Mouse (Mus musculus) CH12.LX (cell line): ENCODE measurements around the gene Rims3. TPM values are rescaled to one million over a fixed set of nuclear protein-coding genes. Genes with fewer than 3 reads are reported as not detected.

Experiments
- DNase-seq: peaks from one replicate; pipeline ENCODE4 v3.0.0-alpha.2; 2013; ENCODE audit errors: extremely low read depth
- H3K27ac ChIP-seq: 2 replicates; pipeline ENCODE4 v1.5.1; 2012; ENCODE audit warnings: low read depth, mild to moderate bottlenecking, control low read depth, moderate library complexity; ENCODE audit not compliant: insufficient read depth
- H3K27me3 ChIP-seq: replicated peaks from 2 replicates; pipeline ENCODE3; 2012; ENCODE audit warnings: inconsistent platforms
- H3K36me3 ChIP-seq, 2 experiments: replicated peaks in 1 of 2; 2 replicates each; pipeline versions ENCODE3 to v1.6.1; 2012; ENCODE audit warnings: inconsistent platforms in 1 of 2, low read length in 1 of 2, mild to moderate bottlenecking in 1 of 2, mixed read lengths in 1 of 2, moderate library complexity in 1 of 2; ENCODE audit not compliant: control insufficient read depth in 1 of 2, insufficient read depth in 1 of 2
- H3K4me1 ChIP-seq, 2 experiments: 2 replicates each; pipeline ENCODE4 v1.6.1; 2012; ENCODE audit warnings: inconsistent platforms in 1 of 2, moderate library complexity in 1 of 2; ENCODE audit not compliant: insufficient read depth in 2 of 2, control insufficient read depth in 1 of 2
- H3K4me2 ChIP-seq: 2 replicates; pipeline ENCODE4 v1.6.1; 2012; ENCODE audit warnings: low read depth, mild to moderate bottlenecking, control low read depth; ENCODE audit not compliant: poor library complexity, insufficient read depth, severe bottlenecking
- H3K4me3 ChIP-seq, 3 experiments: fragments of 150-350 bp in 1 of 3; sonication (generic) in 1 of 3; replicated peaks in 1 of 3; 2 replicates each; pipeline versions ENCODE3 to v1.5.1; 2011 to 2012; ENCODE audit warnings: low read depth in 2 of 3, low read length in 2 of 3, mild to moderate bottlenecking in 2 of 3, moderate library complexity in 2 of 3, control low read depth in 1 of 3, improper control_type of control experiment in 1 of 3, inconsistent platforms in 1 of 3, mixed read lengths in 1 of 3; ENCODE audit not compliant: poor library complexity in 1 of 3
- H3K79me2 ChIP-seq: replicated peaks from 2 replicates; pipeline ENCODE4 v1.6.1; 2012; ENCODE audit warnings: mild to moderate bottlenecking, moderate library complexity; ENCODE audit not compliant: control insufficient read depth, poor library complexity, insufficient read depth, severe bottlenecking; ENCODE audit errors: extremely low read depth
- H3K9ac ChIP-seq: 2 replicates; pipeline ENCODE4 v1.6.1; 2012; ENCODE audit warnings: low read depth, mild to moderate bottlenecking, control low read depth, moderate library complexity; ENCODE audit not compliant: insufficient read depth
- H3K9me3 ChIP-seq: replicated peaks from 2 replicates; pipeline ENCODE3; 2012; ENCODE audit warnings: low read length, inconsistent platforms, mixed read lengths
- BHLHE40 ChIP-seq: IDR thresholded peaks from 2 replicates; pipeline ENCODE4 v1.6.1; 2011; ENCODE audit warnings: mild to moderate bottlenecking, low read depth, low read length, improper control_type of control experiment
- E2F4 ChIP-seq: IDR thresholded peaks from 2 replicates; pipeline ENCODE4 v1.6.1; 2011; ENCODE audit warnings: low read depth, low read length, improper control_type of control experiment; ENCODE audit not compliant: insufficient replicate concordance
- EP300 ChIP-seq: IDR thresholded peaks from 2 replicates; pipeline ENCODE4 v1.6.1; 2011; ENCODE audit warnings: low read length, improper control_type of control experiment
- ETS1 ChIP-seq: conservative IDR thresholded peaks from 2 replicates; pipeline ENCODE4 v1.6.1; 2012; ENCODE audit warnings: low read depth, mild to moderate bottlenecking, inconsistent platforms, low read length, improper control_type of control experiment, moderate library complexity
- JUND ChIP-seq: conservative IDR thresholded peaks from 2 replicates; pipeline ENCODE4 v1.6.1; 2011; ENCODE audit warnings: low read depth, low read length, improper control_type of control experiment
- MAFK ChIP-seq: IDR thresholded peaks from 2 replicates; pipeline ENCODE4 v1.6.1; 2011; ENCODE audit warnings: low read length, improper control_type of control experiment; ENCODE audit not compliant: insufficient replicate concordance
- MAX ChIP-seq: IDR thresholded peaks from 2 replicates; pipeline ENCODE4 v1.6.1; 2011; ENCODE audit warnings: low read length, improper control_type of control experiment
- MAZ ChIP-seq: IDR thresholded peaks from 2 replicates; pipeline ENCODE4 v1.6.1; 2012; ENCODE audit warnings: low read depth, mild to moderate bottlenecking, inconsistent platforms, low read length, improper control_type of control experiment, moderate library complexity
- MEF2A ChIP-seq: IDR thresholded peaks from 2 replicates; pipeline ENCODE4 v1.6.1; 2014; ENCODE audit warnings: low read depth, mild to moderate bottlenecking, inconsistent platforms, low read length, improper control_type of control experiment, borderline replicate concordance
- NELFE ChIP-seq: IDR thresholded peaks from 2 replicates; pipeline ENCODE4 v1.6.1; 2011; ENCODE audit warnings: low read depth, low read length, improper control_type of control experiment
- POLR2A ChIP-seq: IDR thresholded peaks from 2 replicates; pipeline ENCODE4 v1.6.1; 2011; ENCODE audit warnings: low read depth, mild to moderate bottlenecking, improper control_type of control experiment, low read length
- POLR2AphosphoS2 ChIP-seq: IDR thresholded peaks from 2 replicates; pipeline ENCODE4 v1.6.1; 2011; ENCODE audit warnings: low read depth, low read length, improper control_type of control experiment
- RAD21 ChIP-seq: IDR thresholded peaks from 2 replicates; pipeline ENCODE4 v1.6.1; 2011; ENCODE audit warnings: low read depth, mild to moderate bottlenecking, low read length, improper control_type of control experiment, moderate library complexity
- SIN3A ChIP-seq: IDR thresholded peaks from 2 replicates; pipeline ENCODE4 v1.6.1; 2012; ENCODE audit warnings: low read length, improper control_type of control experiment, inconsistent platforms
- SMC3 ChIP-seq: IDR thresholded peaks from 2 replicates; pipeline ENCODE4 v1.6.1; 2011; ENCODE audit warnings: low read depth, low read length, improper control_type of control experiment
- TBP ChIP-seq: conservative IDR thresholded peaks from 2 replicates; pipeline ENCODE4 v1.6.1; 2011; ENCODE audit warnings: low read depth, low read length, improper control_type of control experiment
- TCF12 ChIP-seq: IDR thresholded peaks from 2 replicates; pipeline ENCODE4 v1.6.1; 2014; ENCODE audit warnings: low read depth, mild to moderate bottlenecking, inconsistent platforms, low read length, improper control_type of control experiment
- USF1 ChIP-seq: IDR thresholded peaks from 2 replicates; pipeline ENCODE4 v1.6.1; 2014; ENCODE audit warnings: low read depth, mild to moderate bottlenecking, inconsistent platforms, low read length, improper control_type of control experiment
- ZKSCAN1 ChIP-seq: IDR thresholded peaks from 2 replicates; pipeline ENCODE4 v1.6.1; 2012; ENCODE audit warnings: low read depth, inconsistent platforms, low read length, improper control_type of control experiment, borderline replicate concordance
- ZMIZ1 ChIP-seq: IDR thresholded peaks from 2 replicates; pipeline ENCODE4 v1.6.1; 2012; ENCODE audit warnings: low read depth, mild to moderate bottlenecking, inconsistent platforms, low read length, improper control_type of control experiment
- ZNF384 ChIP-seq: IDR thresholded peaks from 2 replicates; pipeline ENCODE4 v1.6.1; 2012; ENCODE audit warnings: low read depth, low read length, improper control_type of control experiment, inconsistent platforms
- dilution Hi-C: fragments of 300-500 bp; cut with MboI; formaldehyde crosslinking; loops from 2 replicates; pipeline ENCODE4 v1.14.3; 2020; ENCODE audit warnings: low sequenced_read_pairs; ENCODE audit not compliant: extremely low pct_unique_long_range_greater_than_20kb, extremely low pct_ligation_motif_present
- in situ Hi-C: fragments of 300-500 bp; cut with MboI; formaldehyde crosslinking; loops from 3 replicates; pipeline ENCODE4 v1.14.3; 2019; ENCODE audit warnings: low sequenced_read_pairs, low pct_ligation_motif_present, low pct_unique_long_range_greater_than_20kb, mixed read lengths
- polyA plus RNA-seq: library from polyadenylated mRNA; unstranded; fragments of >175 nt; gene quantifications from 2 replicates; pipeline ENCODE4 v1.2.1, GENCODE M21; 2012; ENCODE audit warnings: low read depth; ENCODE audit not compliant: insufficient read length
- total RNA-seq, 2 experiments: library from RNA; depleted of rRNA; stranded (reverse); fragments of 300-350 nt in 1 of 2; fragments of >200 nt in 1 of 2; gene quantifications; 2 replicates each; pipeline ENCODE4 v1.2.3; 2012 to 2014

Gene Rims3
- total and polyA plus RNA-seq, 3 experiments = 0.05 to 0.17 (median 0.13) TPM

- Histone ChIP-seq H3K27me3 (no peaks in the 10 kb centered on the region), H3K79me2 (no peaks in the 10 kb centered on the region), H3K4me2 (no peak overlapping the region), H3K4me1 (peaks cover 1 to 8% of the 10 kb centered on the region in 2 experiments; a peak in 2 of 4 replicates), H3K4me3 (no peak overlapping the region), H3K36me3 (no peaks in the 10 kb centered on the region), H3K9ac (no peak overlapping the region)
- in situ Hi-C loops = no loop called here
- dilution Hi-C loops = no loop called here
- TF ChIP-seq SMC3 (no peak), ETS1 (no peak), MAX (no peak), MEF2A (no peak), TBP (no peak), NELFE (no peak), E2F4 (no peak), SIN3A (no peak), ZNF384 (no peak), MAZ (no peak), ZKSCAN1 (no peak), POLR2AphosphoS2 (no peak), POLR2A (no peak), TCF12 (no peak), RAD21 (no peak), JUND (no peak), USF1 (no peak), EP300 (no peak), ZMIZ1 (no peak), BHLHE40 (no peak)
- TF ChIP-seq, all 38 proteins: peak for 0
- DNase-seq = no peak
- Histone ChIP-seq H3K27ac (no peak overlapping the region), H3K9me3 (no peaks in the 10 kb centered on the region)
Measured at GRCm38 (mm10) chr4:120904533-120904932, 49.9 kb downstream of the Rims3 start.

DNA sequence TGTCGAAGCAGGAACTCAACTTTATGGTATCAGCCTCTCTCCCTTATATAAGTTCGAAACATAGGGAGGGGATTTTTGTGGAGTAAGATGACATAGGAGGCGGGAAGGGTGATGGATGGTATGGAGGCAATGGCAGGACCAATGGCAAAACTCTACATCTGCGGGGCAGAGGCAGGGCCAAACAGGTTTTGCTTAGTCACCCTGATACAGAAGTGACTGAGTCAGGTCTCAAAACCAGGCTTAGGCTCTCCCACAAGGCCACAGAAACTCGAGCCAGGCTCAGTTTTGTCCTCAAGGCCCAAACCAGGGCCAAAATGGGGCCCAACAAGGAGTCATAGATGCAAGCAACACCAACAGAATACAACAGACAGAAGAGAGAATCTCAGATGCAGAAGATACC lies 51.0 kb downstream of the Rims3 start:
- in situ Hi-C loops = no loop called here
- Histone ChIP-seq H3K36me3 (no peaks in the 10 kb centered on the region), H3K9ac (no peak overlapping the region), H3K4me3 (no peak overlapping the region), H3K27ac (no peak overlapping the region), H3K9me3 (no peaks in the 10 kb centered on the region), H3K4me2 (no peak overlapping the region), H3K27me3 (no peaks in the 10 kb centered on the region), H3K79me2 (no peaks in the 10 kb centered on the region), H3K4me1 (peaks cover 3 to 16% of the 10 kb centered on the region in 2 experiments; a peak in 2 of 4 replicates)
- no peak for DNase-seq
- dilution Hi-C loops = no loop called here
- TF ChIP-seq MAFK (peak; percentile 61; the same call in 1 of the 2 replicates), TBP (no peak)
